Mouse (Mus musculus): ENCODE data around the gene Mrgpra4. TPM values are rescaled to one million over a fixed set of nuclear protein-coding genes. Genes with fewer than 3 reads are reported as not detected.

The Mrgpra4 gene
- polyA plus RNA-seq (2012; ENCODE audit: low replicate concordance): not detected in 2 replicates

DNA sequence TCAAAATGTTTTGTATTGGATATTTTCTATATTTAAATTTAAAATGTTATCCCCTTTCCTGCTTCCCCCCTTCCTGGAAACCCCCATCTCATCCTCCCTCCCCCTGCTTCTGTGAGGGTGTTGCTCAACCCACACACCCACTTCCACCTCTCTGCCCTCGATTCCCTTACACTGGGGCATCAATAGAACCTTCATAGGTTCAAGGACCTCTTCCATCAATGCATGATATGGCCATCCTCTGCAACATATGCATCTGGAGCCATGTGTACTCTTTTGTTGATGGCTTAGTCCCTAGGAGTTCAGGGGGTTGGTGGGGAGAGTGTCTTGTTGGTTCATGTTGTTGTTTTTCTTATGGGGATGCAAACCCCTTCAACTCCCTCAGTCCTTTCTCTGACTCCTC, at the start of gene Mrgpra4:
TSS of gene Mrgpra4 (minus strand) at position 101 of the 400 bp plus-strand sequence.

DNA sequence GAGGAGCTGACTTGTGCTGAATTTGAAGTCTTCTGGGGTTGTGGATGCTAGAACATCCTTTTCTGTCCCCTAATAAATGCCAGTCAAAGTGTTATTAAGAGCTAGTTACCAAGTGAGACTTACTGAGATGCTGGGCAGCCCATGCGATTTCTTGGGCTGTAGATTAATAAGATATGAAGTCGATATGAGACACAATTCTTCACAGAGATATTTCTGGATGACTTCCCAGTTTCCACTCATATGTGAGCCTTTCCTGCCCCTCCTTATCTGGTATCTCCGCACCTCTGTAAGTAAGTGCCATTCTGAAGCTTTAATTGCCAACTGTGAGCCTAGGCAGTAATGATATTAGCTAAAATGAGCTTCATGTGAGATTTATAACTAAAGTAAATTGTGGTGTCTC, 45.6 kb upstream of the Mrgpra4 start, which contains the start of gene Mrgprx1:
TSS of gene Mrgprx1 (minus strand) at position 101 of the 400 bp plus-strand sequence.

Other genes with a start within 250 kb of the Mrgpra4 start
- not detected in 2 replicates for gene Mrgprx1, start 45.5 kb upstream of the Mrgpra4 start, polyA plus RNA-seq (2012; ENCODE audit: low replicate concordance)
- gene Mrgprb5, start 186.9 kb upstream of the Mrgpra4 start, polyA plus RNA-seq (2012; ENCODE audit: low replicate concordance): not detected in 2 replicates
- not detected in 2 replicates for gene Mrgprb4, start 217.2 kb upstream of the Mrgpra4 start, polyA plus RNA-seq (2012; ENCODE audit: low replicate concordance)

Measured in hematopoietic multipotent progenitor cell, adult 10-12 weeks (in vitro differentiated cells).